Mouse (Mus musculus) heart, adult 2 months (tissue): ENCODE measurements around the gene Gm21887.
"Not testable (repeated sequence)": the region's sequence is repeated elsewhere in the genome, so short reads cannot be mapped to it uniquely, and the experiment has no call there.

Experiments
- CTCF ChIP-seq: fragments of 200-600 bp; IDR thresholded peaks from 2 replicates; pipeline ENCODE4 v1.8.1; 2022; ENCODE audit warnings: antibody characterized with exemption, mild to moderate bottlenecking, moderate library complexity
- POLR2A ChIP-seq: fragments of 200-500 bp; IDR thresholded peaks from 2 replicates; pipeline ENCODE4 v1.6.1; 2011; ENCODE audit warnings: mild to moderate bottlenecking, low read depth, low read length, control low read depth; ENCODE audit not compliant: insufficient read depth

GRCm38 (mm10) chrX:170002510-170003197, 6.8 kb upstream of the Gm21887 start:
- not testable (repeated sequence) for TF ChIP-seq CTCF, POLR2A
